ENCODE assay signal across 20 mouse cellular contexts in genomic region chrX:48428642-48429041, GRCm38 (mm10). TPM values are rescaled to one million over a fixed set of nuclear protein-coding genes. Genes with fewer than 3 reads are reported as not detected.
DNase-seq lines count a peak whose midpoint lies in the region; ATAC-seq and TF ChIP-seq lines count a peak whose summit lies in the region.
"Had no signal": no experiment of that assay in that cellular context is flagged by ENCODE, and none has a peak within 500 bp of the region (broad histone marks: within the 10 kb centered on the region; RNA-seq: fewer than 3 reads in every experiment).

No protein-coding gene starts in this region.

- no peaks in the 10 kb centered on the region for H3K79me2 ChIP-seq in heart, adult 2 months (replicated peaks; ENCODE audit: control insufficient read depth, insufficient read depth, low read length)
- no peaks in the 10 kb centered on the region for H3K79me2 ChIP-seq in liver, adult 2 months (ENCODE audit: control insufficient read depth, insufficient read depth, low read length)

- no peak for TF ChIP-seq POLR2A in heart, adult 2 months (IDR thresholded peaks at IDR 0.05; ENCODE audit: insufficient read depth, low read depth, low read length)
- TF ChIP-seq POLR2A in liver, adult 2 months (IDR thresholded peaks at IDR 0.05; ENCODE audit: extremely low read depth, insufficient read depth, low read length) = no peak
- no peak for TF ChIP-seq POLR2A in bone marrow, adult 2 months (IDR thresholded peaks at IDR 0.05; ENCODE audit: borderline replicate concordance, control insufficient read depth, low read depth, low read length)

- H3K9me3 ChIP-seq in liver, embryonic 12.5 days (replicated peaks) = no peaks in the 10 kb centered on the region
- no peaks in the 10 kb centered on the region for H3K9me3 ChIP-seq in megakaryocyte, embryonic 14.5 days
- H3K9me3 ChIP-seq: embryonic facial prominence, embryonic 13.5 days; heart, embryonic 12.5 days; hindbrain, embryonic 10.5 days; limb, embryonic 12.5 days; liver, embryonic 15.5 days; midbrain, embryonic 10.5 days; neural tube, embryonic 12.5 days had no signal

- H3K4me3 ChIP-seq in heart, adult 2 months = no peak overlapping the region
- H3K4me3 ChIP-seq in liver, adult 2 months (ENCODE audit: insufficient read depth, low read depth, low read length) = no peak overlapping the region
- H3K4me3 ChIP-seq in liver, embryonic 12.5 days = no peak overlapping the region
- H3K4me3 ChIP-seq in bone marrow, adult 2 months (replicated peaks; ENCODE audit: control insufficient read depth, low read depth, low read length) = no peak overlapping the region
- H3K4me3 ChIP-seq in megakaryocyte, embryonic 14.5 days (replicated peaks) = peak overlapping the region; percentile 35
- H3K4me3 ChIP-seq: embryonic facial prominence, embryonic 13.5 days; heart, embryonic 12.5 days; hindbrain, embryonic 10.5 days; limb, embryonic 12.5 days; liver, embryonic 15.5 days; midbrain, embryonic 10.5 days; neural tube, embryonic 12.5 days had no signal

- H3K9ac ChIP-seq in heart, adult 2 months (ENCODE audit: low read depth, low read length) = no peak overlapping the region
- no peak overlapping the region for H3K9ac ChIP-seq in liver, adult 2 months (ENCODE audit: low read depth, low read length)
- no peak overlapping the region for H3K9ac ChIP-seq in liver, embryonic 12.5 days
- H3K9ac ChIP-seq: embryonic facial prominence, embryonic 13.5 days; heart, embryonic 12.5 days; limb, embryonic 12.5 days; liver, embryonic 15.5 days; neural tube, embryonic 12.5 days had no signal

- no peaks in the 10 kb centered on the region for H3K27me3 ChIP-seq in heart, adult 2 months (ENCODE audit: control insufficient read depth, insufficient read depth, low read length)
- no peaks in the 10 kb centered on the region for H3K27me3 ChIP-seq in liver, adult 2 months (ENCODE audit: control insufficient read depth, insufficient read depth, low read length)
- H3K27me3 ChIP-seq in liver, embryonic 12.5 days (replicated peaks) = no peaks in the 10 kb centered on the region
- H3K27me3 ChIP-seq in megakaryocyte, embryonic 14.5 days (replicated peaks) = peaks cover 7% of the 10 kb centered on the region
- H3K27me3 ChIP-seq: embryonic facial prominence, embryonic 13.5 days; heart, embryonic 12.5 days; limb, embryonic 12.5 days; liver, embryonic 15.5 days; neural tube, embryonic 12.5 days had no signal

- H3K4me2 ChIP-seq in liver, embryonic 12.5 days = no peak overlapping the region
- H3K4me2 ChIP-seq: embryonic facial prominence, embryonic 13.5 days; heart, embryonic 12.5 days; limb, embryonic 12.5 days; liver, embryonic 15.5 days; neural tube, embryonic 12.5 days had no signal

- no peaks in the 10 kb centered on the region; the same call in 1 of the 2 replicates for H3K36me3 ChIP-seq in heart, adult 2 months (ENCODE audit: control insufficient read depth, insufficient read depth, low read length)
- no peaks in the 10 kb centered on the region for H3K36me3 ChIP-seq in liver, adult 2 months (ENCODE audit: control insufficient read depth, insufficient read depth, low read length)
- H3K36me3 ChIP-seq in liver, embryonic 12.5 days = no peaks in the 10 kb centered on the region
- no peaks in the 10 kb centered on the region for H3K36me3 ChIP-seq in megakaryocyte, embryonic 14.5 days (replicated peaks; ENCODE audit: low read length)
- H3K36me3 ChIP-seq: embryonic facial prominence, embryonic 13.5 days; heart, embryonic 12.5 days; hindbrain, embryonic 10.5 days; limb, embryonic 12.5 days; liver, embryonic 15.5 days; midbrain, embryonic 10.5 days; neural tube, embryonic 12.5 days had no signal

- ATAC-seq in liver, embryonic 12.5 days = no peak
- ATAC-seq: forebrain, embryonic 14.5 days had no signal

- H3K4me1 ChIP-seq in heart, adult 2 months (ENCODE audit: control insufficient read depth, insufficient read depth, low read length) = peaks cover 19% of the 10 kb centered on the region
- H3K4me1 ChIP-seq in liver, adult 2 months (ENCODE audit: control insufficient read depth, insufficient read depth, low read length) = peaks cover 3% of the 10 kb centered on the region; the same call in 1 of the 2 replicates
- peaks cover 51% of the 10 kb centered on the region for H3K4me1 ChIP-seq in liver, embryonic 12.5 days
- H3K4me1 ChIP-seq in bone marrow, adult 2 months (ENCODE audit: control insufficient read depth, insufficient read depth, low read length) = peaks cover 7% of the 10 kb centered on the region
- peaks cover 91% of the 10 kb centered on the region for H3K4me1 ChIP-seq in megakaryocyte, embryonic 14.5 days
- H3K4me1 ChIP-seq: midbrain, embryonic 10.5 days; neural tube, embryonic 12.5 days had no signal

- intact Hi-C loops in heart, adult 2 months (cut with DNase I) = no loop called here

- H3K27ac ChIP-seq in heart, adult 2 months = peak overlapping the region; percentile 45; the same call in 1 of the 2 replicates
- H3K27ac ChIP-seq in liver, adult 2 months (replicated peaks; ENCODE audit: insufficient read depth, low read depth, low read length) = peak overlapping the region; percentile 24; the same call in 1 of the 2 replicates
- H3K27ac ChIP-seq in liver, embryonic 12.5 days = no peak overlapping the region
- H3K27ac ChIP-seq in bone marrow, adult 2 months (ENCODE audit: control insufficient read depth, insufficient read depth, low read depth, low read length, poor library complexity) = peak overlapping the region; percentile 67
- H3K27ac ChIP-seq: embryonic facial prominence, embryonic 13.5 days; hindbrain, embryonic 10.5 days; limb, embryonic 12.5 days; liver, embryonic 15.5 days; midbrain, embryonic 10.5 days; neural tube, embryonic 12.5 days had no signal

- no peak for TF ChIP-seq CTCF in heart, adult 2 months (IDR thresholded peaks at IDR 0.05)
- no peak for TF ChIP-seq CTCF in liver, adult 2 months (IDR thresholded peaks at IDR 0.05; ENCODE audit: low read depth, low read length)
- TF ChIP-seq CTCF in bone marrow, adult 2 months (IDR thresholded peaks at IDR 0.05; ENCODE audit: control insufficient read depth, insufficient read depth, low read length) = no peak

- no peak for TF ChIP-seq EP300 in heart, adult 2 months (IDR thresholded peaks at IDR 0.05; ENCODE audit: insufficient read depth, low read depth, low read length)

- DNase-seq in heart, adult 2 months = no peak
- no peak for DNase-seq in heart, adult 8-10 months (ENCODE audit: low spot score)
- no peak for DNase-seq in liver, adult 2 months (ENCODE audit: extremely low read depth, low read depth, low spot score)
- no peak for DNase-seq in cerebellum, adult 18-20 months
- no peak for DNase-seq in cerebellum, postnatal 25 days
- DNase-seq: adrenal gland, adult 2 months; cerebellum, postnatal 10 days; gastrocnemius, postnatal 36 days; right cerebral cortex, adult 18-20 months had no signal

- WGBS in heart, adult 2 months = 63% methylated on average over 8 of the region's 8 CpGs
- 86% methylated on average over 8 of the region's 8 CpGs for WGBS in liver, adult 2 months
- 48% methylated on average over 8 of the region's 8 CpGs for WGBS in liver, embryonic 12.5 days (ENCODE audit: insufficient replicate concordance)
- WGBS in bone marrow, adult 2 months = 22% methylated on average over 8 of the region's 8 CpGs

RNA-seq across cellular contexts. Expression of gene Elf4, which starts 34.3 kb away (rescaled TPM):
- total RNA-seq in heart, adult 2 months (2021) = 1 to 10 TPM; 4.5 to 5.0 TPM
- polyA plus RNA-seq in heart, adult 2 months (2012; rRNA removed) = 7.6 and 8.3 TPM in 2 replicates
- total RNA-seq in heart, adult 8-10 months (2022) = 1 to 10 TPM; 3.4 to 6.1 (median 4.2) TPM
- 0.46 and 0.67 TPM in 2 replicates for total RNA-seq in liver, adult 2 months (2014; rRNA removed)
- 0.57 and 1.5 TPM in 2 replicates for polyA plus RNA-seq in liver, adult 2 months (2012; rRNA removed)
- 4.0 and 4.3 TPM in 2 replicates for polyA plus RNA-seq in liver, embryonic 12.5 days (2016; fragmentation: Nextera tagmentation; extraction: Ambion mirVana)
- polyA plus RNA-seq in bone marrow, adult 2 months (2011; ENCODE audit: insufficient read depth, insufficient read length, low replicate concordance, missing spikeins) = 12.4 and 20.4 TPM in 2 replicates
- 2.6 and 3.5 TPM in 2 replicates for polyA plus RNA-seq in megakaryocyte, embryonic 14.5 days (2012; ENCODE audit: insufficient read depth, low replicate concordance)
